ENCODE assay signal across 12 mouse cellular contexts in genomic region chr2:122701012-122701411, GRCm38 (mm10). TPM values are rescaled to one million over a fixed set of nuclear protein-coding genes. Genes with fewer than 3 reads are reported as not detected.
DNase-seq lines count a peak whose midpoint lies in the region; ATAC-seq and TF ChIP-seq lines count a peak whose summit lies in the region.
"Had no signal": no experiment of that assay in that cellular context is flagged by ENCODE, and none has a peak within 500 bp of the region (broad histone marks: within the 10 kb centered on the region; RNA-seq: fewer than 3 reads in every experiment).

No protein-coding gene starts in this region.

- TF ChIP-seq POLR2A in myocyte (IDR thresholded peaks at IDR 0.05; ENCODE audit: insufficient read length, low read depth), result no peak

- peak overlapping the region; percentile 83; the same call in 1 of the 2 replicates for H3K9ac ChIP-seq in hindbrain, postnatal 0 days (replicated peaks; ENCODE audit: low read length)

- H3K4me3 ChIP-seq in left cerebral cortex, adult 2 months, result peak overlapping the region; percentile 92
- H3K4me3 ChIP-seq in forebrain, embryonic 10.5 days, result peak overlapping the region; percentile 78; the same call in 1 of the 2 replicates
- H3K4me3 ChIP-seq in hindbrain, postnatal 0 days (ENCODE audit: low read length), result peak overlapping the region; percentile 81
- peak overlapping the region; percentile 83 for H3K4me3 ChIP-seq in myocyte

- no peak for DNase-seq in left cerebral cortex, adult 2 months (ENCODE audit: extremely low spot score in 1 of 2, low spot score in 2 of 2)
- no peak for DNase-seq in left cerebral cortex, adult 8-10 months (ENCODE audit: low spot score in 2 of 2)
- no peak for DNase-seq in forebrain, embryonic 10.5 days (ENCODE audit: extremely low spot score, low spot score)
- no peak for DNase-seq in hindbrain, postnatal 0 days (ENCODE audit: low spot score)
- no peak for DNase-seq in urinary bladder, adult 2 months (ENCODE audit: low spot score)
- DNase-seq in spleen, postnatal 14 days (ENCODE audit: low spot score in 2 of 2), result no peak
- DNase-seq in adrenal gland, postnatal 10 days, result no peak
- DNase-seq: cerebellum, postnatal 10 days; gastrocnemius, postnatal 10 days; lung, adult 2 months; right cerebral cortex, postnatal 25 days had no signal

- peaks cover 19% of the 10 kb centered on the region for H3K4me1 ChIP-seq in forebrain, embryonic 10.5 days
- H3K4me1 ChIP-seq in hindbrain, postnatal 0 days (ENCODE audit: insufficient read depth, low read length), result peaks cover 16% of the 10 kb centered on the region

- no peak for TF ChIP-seq CTCF in left cerebral cortex, adult 2 months (IDR thresholded peaks at IDR 0.05)
- no peak for TF ChIP-seq CTCF in hindbrain, postnatal 0 days (IDR thresholded peaks at IDR 0.05; ENCODE audit: low read depth)

- no peaks in the 10 kb centered on the region for H3K36me3 ChIP-seq in forebrain, embryonic 10.5 days (replicated peaks)
- no peaks in the 10 kb centered on the region for H3K36me3 ChIP-seq in hindbrain, postnatal 0 days (ENCODE audit: insufficient read depth, low read length)
- no peaks in the 10 kb centered on the region for H3K36me3 ChIP-seq in myocyte (ENCODE audit: control insufficient read depth, insufficient read depth)

- peak overlapping the region; percentile 85 for H3K27ac ChIP-seq in left cerebral cortex, adult 2 months
- no peak overlapping the region for H3K27ac ChIP-seq in forebrain, embryonic 10.5 days
- H3K27ac ChIP-seq in hindbrain, postnatal 0 days, result no peak overlapping the region

- ATAC-seq in hindbrain, postnatal 0 days, result no peak

- H3K4me2 ChIP-seq in hindbrain, postnatal 0 days (ENCODE audit: low read depth, low read length), result peak overlapping the region; percentile 95
- peak overlapping the region; percentile 72 for H3K4me2 ChIP-seq in myocyte (ENCODE audit: low read depth)

- H3K27me3 ChIP-seq in forebrain, embryonic 10.5 days (ENCODE audit: poor library complexity, severe bottlenecking), result peaks cover 38% of the 10 kb centered on the region
- H3K27me3 ChIP-seq in hindbrain, postnatal 0 days (ENCODE audit: insufficient read depth, low read length), result no peaks in the 10 kb centered on the region
- no peaks in the 10 kb centered on the region for H3K27me3 ChIP-seq in myocyte (ENCODE audit: control insufficient read depth, insufficient read depth, insufficient read length)

- H3ac ChIP-seq in myocyte (ENCODE audit: control insufficient read depth, insufficient read length), result no peak overlapping the region

- 73% methylated on average over 8 of the region's 8 CpGs for WGBS in forebrain, embryonic 10.5 days
- 49% methylated on average over 8 of the region's 8 CpGs for WGBS in hindbrain, postnatal 0 days

- intact Hi-C loops in left cerebral cortex, adult 2 months (cut with DNase I), result loop anchor here (5.0 kb wide), 1 partner anchor 324 kb away; no protein-coding TSS in a partner anchor

- H3K9me3 ChIP-seq in forebrain, embryonic 10.5 days, result no peaks in the 10 kb centered on the region
- H3K9me3 ChIP-seq in hindbrain, postnatal 0 days (ENCODE audit: low read length), result no peaks in the 10 kb centered on the region

- peaks cover 57% of the 10 kb centered on the region for H3K79me2 ChIP-seq in myocyte (ENCODE audit: control insufficient read depth, insufficient read depth)

TF ChIP-seq in myocyte, 11 proteins besides CTCF, POLR2A, EP300 and RAD21:
- TF ChIP-seq TCF3 (IDR thresholded peaks at IDR 0.05; ENCODE audit: insufficient read length, low read depth), result no peak
- no peak for TF ChIP-seq E2F4 (IDR thresholded peaks at IDR 0.05; ENCODE audit: insufficient read depth)
- no peak for TF ChIP-seq REST (IDR thresholded peaks at IDR 0.05; ENCODE audit: insufficient read depth, insufficient read length)
- TF ChIP-seq TCF12 (IDR thresholded peaks at IDR 0.05; ENCODE audit: insufficient read depth, poor library complexity, severe bottlenecking), result no peak
- TF ChIP-seq POLR2AphosphoS2 (IDR thresholded peaks at IDR 0.05; ENCODE audit: insufficient read length, low read depth), result no peak
- no peak for TF ChIP-seq MYOG (IDR thresholded peaks at IDR 0.05; ENCODE audit: control insufficient read depth in 1 of 3, insufficient read depth in 1 of 3, insufficient read length in 2 of 3, low read depth in 2 of 3)
- TF ChIP-seq USF1 (IDR thresholded peaks at IDR 0.05; ENCODE audit: low read depth), result no peak
- TF ChIP-seq CEBPB (IDR thresholded peaks at IDR 0.05; ENCODE audit: insufficient read depth, poor library complexity, severe bottlenecking), result no peak
- TF ChIP-seq SRF (IDR thresholded peaks at IDR 0.05; ENCODE audit: control insufficient read depth, insufficient read length, low read depth), result no peak
- TF ChIP-seq MYOD1 (IDR thresholded peaks at IDR 0.05; ENCODE audit: control insufficient read depth in 1 of 3, insufficient read length in 2 of 3, low read depth in 2 of 3), result no peak
- TF ChIP-seq MAX (IDR thresholded peaks at IDR 0.05; ENCODE audit: low read depth), result no peak

RNA-seq across cellular contexts. Expression of gene Slc30a4, which starts 1.5 kb away (rescaled TPM):
- total RNA-seq in left cerebral cortex, adult 2 months (2021), result 10 to 100 TPM; 45.9 to 48.5 TPM
- total RNA-seq in left cerebral cortex, adult 8-10 months (2022), result 10 to 100 TPM; 40.4 to 51.6 (median 45.3) TPM
- 3.9 and 4.1 TPM in 2 replicates for polyA plus RNA-seq in forebrain, embryonic 10.5 days (2016; fragmentation: Nextera tagmentation; extraction: Ambion mirVana)
- total RNA-seq in hindbrain, postnatal 0 days (2014; rRNA removed), result 32.0 and 37.6 TPM in 2 replicates
- polyA plus RNA-seq in hindbrain, postnatal 0 days (2015; fragmentation: Nextera tagmentation; extraction: Ambion mirVana), result 6.3 and 6.6 TPM in 2 replicates
- polyA plus RNA-seq in myocyte (2012; fragmentation: generic; extraction: Trizol), result 17.7 TPM
- polyA plus RNA-seq in urinary bladder, adult 2 months (2012; rRNA removed), result 10.8 and 12.1 TPM in 2 replicates
- total RNA-seq in adrenal gland, postnatal 10 days (2021), result 10 to 100 TPM; 22.9 to 23.9 TPM

RNA-seq across cellular contexts. Expression of gene Bloc1s6, which starts 37.3 kb away (rescaled TPM):
- total RNA-seq in left cerebral cortex, adult 2 months (2021), result 10 to 100 TPM; 28.2 to 34.3 TPM
- total RNA-seq in left cerebral cortex, adult 8-10 months (2022), result 10 to 100 TPM; 27.0 to 39.2 (median 29.5) TPM
- 70.8 and 74.4 TPM in 2 replicates for polyA plus RNA-seq in forebrain, embryonic 10.5 days (2016; fragmentation: Nextera tagmentation; extraction: Ambion mirVana)
- total RNA-seq in hindbrain, postnatal 0 days (2014; rRNA removed), result 75.4 and 138 TPM in 2 replicates
- polyA plus RNA-seq in hindbrain, postnatal 0 days (2015; fragmentation: Nextera tagmentation; extraction: Ambion mirVana), result 94.1 and 97.3 TPM in 2 replicates
- 16.0 TPM for polyA plus RNA-seq in myocyte (2012; fragmentation: generic; extraction: Trizol)
- polyA plus RNA-seq in urinary bladder, adult 2 months (2012; rRNA removed), result 36.0 and 38.2 TPM in 2 replicates
- 10 to 100 TPM; 21.8 to 27.6 TPM for total RNA-seq in adrenal gland, postnatal 10 days (2021)
